Mouse (Mus musculus) hindlimb bud, embryonic 11.5 days (tissue): ENCODE measurements around the gene Kif9.

Experiments used
- DNase-seq: peaks from one replicate; pipeline ENCODE4 v3.0.0-alpha.2; 2012; ENCODE audit warnings: low read depth, low spot score; ENCODE audit errors: extremely low spot score

Gene Kif9

GRCm38 (mm10) chr9:110476124-110477091, at the start of gene Kif9, which contains the start of gene Klhl18:
Gene Kif9 (plus strand): TSS chr9:110476958.
Gene Klhl18 (minus strand): TSS chr9:110476694.
- DNase-seq: peak; percentile 98

- DNase-seq: no peak
These were observed 45.5 kb upstream of the Kif9 start for GRCm38 (mm10) chr9:110431241-110431640.

- DNase-seq: no peak
These were observed 43.7 kb upstream of the Kif9 start for GRCm38 (mm10) chr9:110433045-110433444.

- no peak for DNase-seq
These were observed 40.7 kb upstream of the Kif9 start for GRCm38 (mm10) chr9:110436041-110436440.

GRCm38 (mm10) chr9:110440049-110440448, 36.7 kb upstream of the Kif9 start:
- no peak for DNase-seq

GRCm38 (mm10) chr9:110440559-110440958, 36.2 kb upstream of the Kif9 start:
- DNase-seq: no peak

GRCm38 (mm10) chr9:110448356-110448755, 28.4 kb upstream of the Kif9 start:
- no peak for DNase-seq

- peak; percentile 83 for DNase-seq
These were observed 27.7 kb upstream of the Kif9 start for GRCm38 (mm10) chr9:110448857-110449617.

GRCm38 (mm10) chr9:110452523-110452922, 24.2 kb upstream of the Kif9 start:
- DNase-seq: no peak

GRCm38 (mm10) chr9:110457926-110458325, 18.8 kb upstream of the Kif9 start:
- no peak for DNase-seq

- no peak for DNase-seq
These were observed 17.5 kb upstream of the Kif9 start for GRCm38 (mm10) chr9:110459145-110459727.

GRCm38 (mm10) chr9:110460884-110461815, 15.6 kb upstream of the Kif9 start:
- DNase-seq: no peak

- no peak for DNase-seq
These were observed 14.4 kb upstream of the Kif9 start for GRCm38 (mm10) chr9:110462321-110462720.

- DNase-seq: no peak
These were observed 12.7 kb upstream of the Kif9 start for GRCm38 (mm10) chr9:110463983-110464591.

GRCm38 (mm10) chr9:110465336-110465735, 11.4 kb upstream of the Kif9 start:
- no peak for DNase-seq

GRCm38 (mm10) chr9:110466179-110466578, 10.6 kb upstream of the Kif9 start:
- no peak for DNase-seq

- DNase-seq: no peak
These were observed 1.2 kb downstream of the Kif9 start for GRCm38 (mm10) chr9:110477951-110478350.

- DNase-seq: no peak
These were observed 1.9 kb downstream of the Kif9 start for GRCm38 (mm10) chr9:110478639-110479038.

GRCm38 (mm10) chr9:110488841-110489240, 12.1 kb downstream of the Kif9 start:
- no peak for DNase-seq

GRCm38 (mm10) chr9:110490913-110491312, 14.2 kb downstream of the Kif9 start:
- DNase-seq: no peak
